Mouse (Mus musculus): ENCODE data around the gene Fam53a.
A peak's percentile ranks its signal among the peaks of the same experiment; 100 is the strongest.

Gene Fam53a

DNA sequence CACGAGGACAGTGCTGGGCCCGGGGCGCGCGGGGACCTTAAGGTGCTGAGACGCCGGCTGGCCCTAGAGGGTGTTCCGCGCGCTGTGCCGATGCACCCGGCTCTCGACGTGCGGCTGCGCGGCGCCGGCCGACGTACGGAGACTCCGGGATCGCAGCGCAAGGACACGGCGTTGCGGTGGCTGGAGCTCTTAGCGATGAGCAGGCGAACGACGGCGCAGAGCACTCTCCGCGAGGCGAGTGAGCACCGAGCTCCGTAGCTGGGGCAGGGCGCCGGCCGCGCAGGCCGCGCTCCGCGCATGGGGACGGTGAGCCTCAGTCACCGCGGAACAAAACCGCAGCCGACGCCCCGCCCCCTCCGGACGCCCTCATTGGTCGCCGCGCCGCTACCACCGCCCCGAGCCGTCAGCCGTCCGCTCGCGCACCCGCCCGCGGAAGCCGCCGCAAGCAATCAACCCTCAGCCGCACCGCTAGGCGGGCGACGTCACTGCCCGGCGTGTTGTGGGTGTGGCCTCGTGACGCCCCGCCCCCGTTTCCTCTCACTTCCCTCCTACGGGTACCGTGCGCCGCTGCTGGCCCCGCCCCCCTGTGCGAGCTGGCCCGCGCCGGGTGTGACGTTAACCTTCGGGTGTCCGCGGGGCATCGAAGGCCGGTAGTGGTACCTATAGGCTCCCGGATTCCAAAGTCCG lies at the start of gene Fam53a, which contains the start of gene Gm9903:
Gene Fam53a (minus strand): TSS at position 335 of the 687 bp plus-strand sequence.
Gene Gm9903 (plus strand): TSS at position 625 of the 687 bp plus-strand sequence.
- peak; percentile 99 for DNase-seq (ENCODE audit: low read depth, low spot score)
- no peaks in the 10 kb centered on the region for H3K36me3 ChIP-seq (ENCODE audit: control insufficient read depth, insufficient read depth, low read length, poor library complexity, severe bottlenecking)

DNA sequence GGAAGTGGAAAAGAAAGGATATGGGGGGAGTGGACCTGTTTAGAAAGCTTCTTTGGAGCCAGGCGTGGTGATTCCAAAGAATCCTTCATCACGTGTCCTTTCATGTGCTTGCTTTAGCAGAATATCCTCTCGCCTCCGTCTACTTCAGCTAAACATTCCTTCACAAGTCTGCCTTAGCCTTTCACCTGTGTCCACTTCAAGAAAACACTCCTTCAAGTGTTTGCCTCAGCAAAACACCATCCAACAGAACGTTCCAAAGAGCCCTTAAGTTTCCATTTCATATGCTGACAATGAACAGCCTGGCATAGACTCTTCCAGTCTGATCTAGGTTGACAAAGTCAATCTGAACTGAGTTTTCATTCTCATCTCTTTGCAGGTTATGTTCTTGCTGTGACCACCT lies 48.8 kb upstream of the Fam53a start:
- H3K27me3 ChIP-seq (ENCODE audit: control insufficient read depth, insufficient read depth, low read length, poor library complexity, severe bottlenecking) = no peaks in the 10 kb centered on the region
- no peaks in the 10 kb centered on the region for H3K36me3 ChIP-seq (ENCODE audit: control insufficient read depth, insufficient read depth, low read length, poor library complexity, severe bottlenecking)
- DNase-seq (ENCODE audit: low read depth, low spot score) = no peak

More for the DNA sequence above, at the start of gene Fam53a, which contains the start of gene Gm9903:
- no peaks in the 10 kb centered on the region for H3K27me3 ChIP-seq (ENCODE audit: control insufficient read depth, insufficient read depth, low read length, poor library complexity, severe bottlenecking)

DNA sequence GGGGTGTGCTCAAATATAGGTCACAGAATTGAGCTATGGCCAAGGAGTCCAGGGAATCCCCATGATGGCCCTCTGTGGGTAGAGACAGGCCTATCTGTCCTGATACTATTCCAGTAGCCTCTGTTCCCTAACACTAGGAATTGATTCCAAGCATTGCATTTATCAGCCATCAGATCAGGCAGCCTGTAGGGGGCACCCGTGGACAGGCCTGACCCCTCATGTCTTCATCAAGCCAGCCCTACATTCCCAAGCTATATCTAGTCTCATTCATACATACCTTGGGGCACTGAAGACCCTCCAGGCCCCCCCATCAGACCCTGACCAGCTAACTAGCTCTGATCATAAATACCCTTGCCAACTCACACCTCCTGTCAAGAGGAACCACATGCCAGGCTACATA lies 46.5 kb upstream of the Fam53a start:
- Histone ChIP-seq H3K27me3 (ENCODE audit: control insufficient read depth, insufficient read depth, low read length, poor library complexity, severe bottlenecking) (no peaks in the 10 kb centered on the region), H3K36me3 (ENCODE audit: control insufficient read depth, insufficient read depth, low read length, poor library complexity, severe bottlenecking) (no peaks in the 10 kb centered on the region)
- peak; percentile 46 for DNase-seq (ENCODE audit: low read depth, low spot score)

DNA sequence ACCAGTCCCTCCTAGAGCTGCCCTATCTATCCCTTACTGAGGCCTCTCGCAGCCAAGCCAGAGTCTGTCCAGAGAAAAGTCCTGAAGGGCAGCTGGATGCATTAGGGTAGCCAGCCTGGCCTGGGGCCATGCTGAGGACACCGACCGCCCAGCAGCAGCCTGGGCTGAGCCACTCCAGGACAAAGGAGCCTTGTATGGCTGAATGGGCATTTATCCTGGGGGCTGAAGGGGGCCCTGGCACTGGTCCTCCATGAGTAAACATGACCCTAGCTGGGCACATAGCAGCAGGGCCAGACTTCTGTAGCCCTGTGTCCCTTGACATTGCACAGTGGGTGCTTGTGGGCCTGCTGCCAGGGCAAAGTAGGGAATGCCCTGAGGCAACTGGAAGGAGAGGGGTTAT lies 45.0 kb upstream of the Fam53a start:
- DNase-seq (ENCODE audit: low read depth, low spot score) = no peak
- H3K36me3 ChIP-seq (ENCODE audit: control insufficient read depth, insufficient read depth, low read length, poor library complexity, severe bottlenecking) = no peaks in the 10 kb centered on the region
- H3K27me3 ChIP-seq (ENCODE audit: control insufficient read depth, insufficient read depth, low read length, poor library complexity, severe bottlenecking) = no peaks in the 10 kb centered on the region

DNA sequence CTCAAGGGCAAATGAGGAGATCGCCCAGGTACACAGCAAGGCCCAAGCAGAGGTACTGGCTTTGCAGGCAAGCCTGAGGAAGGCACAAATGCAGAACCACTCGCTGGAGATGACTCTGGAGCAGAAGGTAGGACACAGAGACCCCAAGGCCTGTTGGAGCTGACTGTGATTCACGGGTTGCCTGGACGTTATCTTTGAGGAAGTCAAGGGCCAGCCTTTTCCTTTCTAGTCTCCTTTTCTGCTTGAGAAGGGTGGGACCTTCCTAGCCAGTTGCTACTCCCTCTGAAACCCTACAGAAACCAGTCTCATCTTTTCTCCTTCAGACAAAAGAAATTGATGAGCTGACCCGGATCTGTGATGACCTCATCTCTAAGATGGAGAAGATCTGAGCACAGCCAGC lies 42.2 kb upstream of the Fam53a start:
- no peaks in the 10 kb centered on the region for H3K27me3 ChIP-seq (ENCODE audit: control insufficient read depth, insufficient read depth, low read length, poor library complexity, severe bottlenecking)
- H3K36me3 ChIP-seq (ENCODE audit: control insufficient read depth, insufficient read depth, low read length, poor library complexity, severe bottlenecking) = peaks cover 2% of the 10 kb centered on the region; the same call in 1 of the 2 replicates
- no peak for DNase-seq (ENCODE audit: low read depth, low spot score)

DNA sequence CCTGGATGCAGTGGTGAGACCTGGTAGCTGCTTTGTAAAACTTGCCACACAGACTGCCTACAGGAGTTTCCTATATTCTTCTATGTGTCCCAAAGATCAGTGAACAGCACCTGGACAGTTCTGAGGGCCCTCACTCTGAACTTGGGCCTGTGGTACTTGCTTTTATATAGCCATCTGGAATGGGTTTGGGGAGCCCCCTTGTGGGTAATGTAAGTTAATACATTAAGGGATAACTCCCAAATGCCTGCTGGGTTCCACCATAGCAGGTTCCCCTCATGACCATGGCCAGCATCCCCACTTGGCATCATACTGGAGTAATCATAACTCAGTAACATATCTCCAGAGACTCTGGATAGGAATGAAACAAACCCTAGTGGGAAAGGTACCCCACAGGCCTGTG lies 38.8 kb upstream of the Fam53a start:
- no peaks in the 10 kb centered on the region for H3K27me3 ChIP-seq (ENCODE audit: control insufficient read depth, insufficient read depth, low read length, poor library complexity, severe bottlenecking)
- peaks cover 2% of the 10 kb centered on the region; the same call in 1 of the 2 replicates for H3K36me3 ChIP-seq (ENCODE audit: control insufficient read depth, insufficient read depth, low read length, poor library complexity, severe bottlenecking)
- DNase-seq (ENCODE audit: low read depth, low spot score) = peak; percentile 76

DNA sequence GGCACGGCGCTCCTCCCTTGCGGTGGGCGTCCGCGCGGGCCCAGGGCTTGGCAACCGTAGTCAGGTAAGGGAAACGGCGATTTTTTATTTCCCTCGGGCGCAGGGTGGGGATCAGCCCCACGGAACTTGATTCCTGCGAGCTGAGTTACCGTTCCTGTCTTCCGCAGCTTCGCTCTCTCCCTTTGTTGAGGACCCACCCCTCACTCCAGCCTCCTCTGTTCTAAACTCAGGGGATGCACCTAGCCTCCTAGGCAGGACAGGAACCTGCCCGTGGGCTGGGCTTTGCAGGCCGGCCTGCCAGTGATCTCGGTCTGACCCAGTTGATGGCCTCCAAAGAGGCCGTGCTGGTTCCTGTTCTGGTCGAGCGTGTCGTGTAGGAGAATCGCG lies 29.2 kb upstream of the Fam53a start:
- H3K36me3 ChIP-seq (ENCODE audit: control insufficient read depth, insufficient read depth, low read length, poor library complexity, severe bottlenecking) = no peaks in the 10 kb centered on the region; the same call in none of the 2 replicates
- no peak for DNase-seq (ENCODE audit: low read depth, low spot score)
- H3K27me3 ChIP-seq (ENCODE audit: control insufficient read depth, insufficient read depth, low read length, poor library complexity, severe bottlenecking) = no peaks in the 10 kb centered on the region

DNA sequence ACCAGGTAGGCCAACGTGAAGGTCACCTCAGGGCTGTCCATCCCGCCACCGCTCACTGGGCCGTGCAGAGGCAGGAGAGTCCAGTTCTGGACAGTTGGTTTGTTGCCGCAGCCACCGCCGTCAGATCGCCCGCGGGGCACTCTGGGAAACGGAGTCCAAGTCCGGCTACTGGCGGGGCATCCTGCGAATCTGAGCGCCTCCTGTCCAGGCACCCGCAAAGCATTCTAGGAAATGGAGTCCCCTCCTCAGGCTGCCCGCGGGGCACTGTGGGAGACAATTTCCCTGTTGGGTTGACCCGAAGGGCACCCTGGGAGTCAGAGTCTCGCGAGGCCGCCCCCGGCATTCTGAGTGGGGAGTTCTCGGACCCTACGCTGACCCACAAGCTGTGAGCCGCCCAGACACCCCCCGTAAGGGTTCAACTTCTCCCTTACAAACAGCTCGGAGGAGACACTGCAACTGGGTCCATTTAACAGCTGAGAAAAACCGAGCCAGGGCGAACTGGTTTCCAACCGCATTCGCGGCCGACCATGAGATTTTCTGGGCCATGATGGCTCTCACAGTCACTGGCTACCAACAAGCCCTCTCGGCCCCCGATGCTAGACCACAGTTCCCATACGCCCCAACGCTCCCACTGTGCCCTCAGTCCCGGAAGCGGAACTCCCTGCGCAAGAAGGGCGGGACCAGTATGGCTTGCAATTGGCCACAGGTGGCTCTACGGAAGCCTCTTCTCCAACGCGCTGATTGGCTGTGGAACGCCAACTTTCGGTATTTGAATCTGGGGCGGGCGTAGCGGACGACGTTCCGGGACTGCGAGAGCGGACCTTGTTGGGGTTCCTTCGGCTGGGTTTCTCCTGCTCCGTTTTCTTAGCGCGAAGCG lies 28.6 kb upstream of the Fam53a start, which contains the start of the genes Tacc3 and Tmem129:
Gene Tacc3 (plus strand): TSS at position 342 of the 877 bp plus-strand sequence.
Gene Tmem129 (minus strand): TSS at position 630 of the 877 bp plus-strand sequence.
- Histone ChIP-seq H3K27me3 (ENCODE audit: control insufficient read depth, insufficient read depth, low read length, poor library complexity, severe bottlenecking) (no peaks in the 10 kb centered on the region), H3K36me3 (ENCODE audit: control insufficient read depth, insufficient read depth, low read length, poor library complexity, severe bottlenecking) (no peaks in the 10 kb centered on the region; the same call in none of the 2 replicates)
- DNase-seq (ENCODE audit: low read depth, low spot score) = peak; percentile 98

DNA sequence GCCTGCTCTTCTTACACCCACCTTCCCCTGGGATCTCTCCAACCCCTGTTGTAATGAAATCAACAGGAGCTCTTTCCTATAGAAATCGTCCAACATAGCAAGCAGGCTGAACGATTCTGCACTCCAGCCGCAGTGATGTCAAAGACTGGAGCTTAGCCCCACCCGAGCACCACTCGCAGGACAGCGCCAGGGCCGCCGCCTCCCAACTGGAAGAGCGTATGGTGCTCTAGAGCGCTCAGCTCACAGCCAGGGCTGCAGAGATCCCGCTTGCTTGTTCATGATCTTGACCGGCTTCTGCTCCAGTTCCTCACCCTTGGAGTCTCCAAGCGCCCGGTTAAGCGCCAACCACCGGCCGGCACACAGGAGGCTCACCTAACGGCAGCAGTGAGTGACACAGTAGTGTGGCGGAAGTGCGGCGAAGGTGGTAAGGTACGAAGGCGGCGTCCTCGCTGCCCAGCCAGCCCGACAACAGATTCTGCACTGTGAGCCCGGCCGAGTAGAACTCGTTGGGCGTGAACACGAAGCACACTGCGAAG lies 27.9 kb upstream of the Fam53a start:
- no peak for DNase-seq (ENCODE audit: low read depth, low spot score)
- Histone ChIP-seq H3K36me3 (ENCODE audit: control insufficient read depth, insufficient read depth, low read length, poor library complexity, severe bottlenecking) (no peaks in the 10 kb centered on the region; the same call in none of the 2 replicates), H3K27me3 (ENCODE audit: control insufficient read depth, insufficient read depth, low read length, poor library complexity, severe bottlenecking) (no peaks in the 10 kb centered on the region)

DNA sequence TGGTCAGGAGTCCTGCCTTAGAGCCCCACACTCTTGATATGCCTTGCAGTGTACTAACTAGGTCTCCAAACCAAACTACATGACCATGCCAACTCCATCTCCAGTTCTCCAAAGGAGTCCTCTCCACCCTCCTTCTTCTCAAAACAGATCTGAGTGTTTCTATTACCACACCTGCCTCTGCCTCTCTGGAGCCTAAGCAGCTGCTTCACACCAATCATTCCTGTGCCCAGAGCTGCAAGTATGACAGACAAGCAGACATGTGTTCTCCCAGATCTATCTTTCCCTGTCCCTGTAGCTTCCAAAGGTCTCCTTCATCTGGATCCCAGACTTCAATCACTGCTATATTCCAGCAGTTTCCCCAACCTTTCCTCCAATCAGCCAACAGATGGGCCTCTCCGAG lies 27.3 kb upstream of the Fam53a start:
- no peak for DNase-seq (ENCODE audit: low read depth, low spot score)
- Histone ChIP-seq H3K36me3 (ENCODE audit: control insufficient read depth, insufficient read depth, low read length, poor library complexity, severe bottlenecking) (no peaks in the 10 kb centered on the region; the same call in none of the 2 replicates), H3K27me3 (ENCODE audit: control insufficient read depth, insufficient read depth, low read length, poor library complexity, severe bottlenecking) (no peaks in the 10 kb centered on the region)

DNA sequence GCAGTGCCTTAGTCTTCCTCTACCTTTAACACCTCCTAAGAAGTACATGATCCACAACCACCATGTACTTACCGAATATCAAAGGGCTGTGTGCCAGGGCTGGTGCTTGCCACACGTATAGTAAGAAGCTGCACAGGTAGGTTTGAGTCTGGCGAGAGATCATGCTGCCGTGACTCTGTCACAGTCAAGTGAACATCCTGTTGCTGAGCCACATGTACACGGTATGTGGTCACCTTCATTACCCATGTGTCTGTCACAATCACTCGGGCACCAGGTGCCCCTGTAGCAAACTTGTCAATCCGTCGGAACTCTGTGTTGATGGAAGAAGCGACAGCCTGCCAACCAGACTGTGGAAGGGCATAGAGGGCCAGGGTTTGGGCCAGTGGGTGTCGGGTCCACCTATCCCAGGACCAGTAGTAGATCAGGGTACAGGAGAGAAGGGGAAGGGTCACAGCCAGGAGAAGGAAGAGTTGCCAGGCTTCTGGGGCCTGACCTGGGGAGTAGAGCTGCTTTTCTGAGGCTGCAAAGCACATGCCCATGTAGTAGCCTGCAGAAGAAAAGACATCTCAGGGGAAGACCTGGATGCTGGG lies 25.9 kb upstream of the Fam53a start:
- DNase-seq (ENCODE audit: low read depth, low spot score) = peak; percentile 67
- no peaks in the 10 kb centered on the region for H3K27me3 ChIP-seq (ENCODE audit: control insufficient read depth, insufficient read depth, low read length, poor library complexity, severe bottlenecking)
- H3K36me3 ChIP-seq (ENCODE audit: control insufficient read depth, insufficient read depth, low read length, poor library complexity, severe bottlenecking) = no peaks in the 10 kb centered on the region; the same call in none of the 2 replicates

DNA sequence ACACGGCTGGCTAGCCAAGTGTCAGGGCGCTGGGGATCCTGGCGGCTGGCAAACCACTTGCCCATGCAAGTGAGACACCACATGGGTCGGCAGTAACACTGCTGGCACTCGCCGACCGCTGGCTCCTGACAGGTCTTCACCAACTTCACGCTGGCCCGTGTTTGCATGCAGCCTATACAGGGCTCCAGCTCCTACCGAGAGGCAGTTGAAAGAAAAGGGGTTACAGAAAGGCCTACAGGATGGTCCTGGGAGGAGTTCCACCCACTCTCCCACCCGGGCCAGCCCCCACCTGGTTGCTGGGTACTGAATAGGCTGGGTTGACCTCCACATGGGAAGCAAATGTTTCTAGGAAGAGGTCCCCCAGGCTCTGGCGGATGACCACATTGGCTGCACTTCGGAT lies 25.0 kb upstream of the Fam53a start:
- H3K36me3 ChIP-seq (ENCODE audit: control insufficient read depth, insufficient read depth, low read length, poor library complexity, severe bottlenecking) = peaks cover 5% of the 10 kb centered on the region

DNA sequence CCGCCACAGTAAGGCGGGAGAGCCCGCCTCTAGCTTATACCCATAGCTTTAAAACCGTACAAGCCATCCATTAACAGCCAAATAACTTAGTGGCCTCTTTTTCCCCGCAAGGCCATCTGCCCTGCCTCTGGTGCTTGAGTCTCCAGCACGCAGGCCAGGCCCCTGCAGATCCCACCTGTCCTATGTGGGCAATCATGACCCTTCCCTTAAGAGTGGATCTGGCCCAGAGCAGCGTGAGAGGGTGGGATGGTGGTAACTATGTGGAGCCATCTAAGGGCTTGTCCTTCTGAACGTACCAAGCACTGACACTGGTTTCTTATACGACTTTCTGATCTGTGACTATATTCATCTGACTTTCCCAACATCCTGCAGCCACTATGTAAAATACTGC lies 23.3 kb upstream of the Fam53a start:
- Histone ChIP-seq H3K27me3 (ENCODE audit: control insufficient read depth, insufficient read depth, low read length, poor library complexity, severe bottlenecking) (no peaks in the 10 kb centered on the region; the same call in 1 of the 2 replicates), H3K36me3 (ENCODE audit: control insufficient read depth, insufficient read depth, low read length, poor library complexity, severe bottlenecking) (peaks cover 10% of the 10 kb centered on the region)
- DNase-seq (ENCODE audit: low read depth, low spot score) = no peak

More for the DNA sequence above, 25.0 kb upstream of the Fam53a start:
- no peaks in the 10 kb centered on the region; the same call in 1 of the 2 replicates for H3K27me3 ChIP-seq (ENCODE audit: control insufficient read depth, insufficient read depth, low read length, poor library complexity, severe bottlenecking)
- no peak for DNase-seq (ENCODE audit: low read depth, low spot score)
